Mouse (Mus musculus): ENCODE data around the gene Rhob.

Rhob gene

GRCm38 (mm10) chr12:8499871-8500596, at the start of gene Rhob:
Gene Rhob (minus strand): TSS chr12:8500009.
- peak; percentile 97 for DNase-seq (ENCODE audit: extremely low read depth, insufficient read length, low spot score)

DNA sequence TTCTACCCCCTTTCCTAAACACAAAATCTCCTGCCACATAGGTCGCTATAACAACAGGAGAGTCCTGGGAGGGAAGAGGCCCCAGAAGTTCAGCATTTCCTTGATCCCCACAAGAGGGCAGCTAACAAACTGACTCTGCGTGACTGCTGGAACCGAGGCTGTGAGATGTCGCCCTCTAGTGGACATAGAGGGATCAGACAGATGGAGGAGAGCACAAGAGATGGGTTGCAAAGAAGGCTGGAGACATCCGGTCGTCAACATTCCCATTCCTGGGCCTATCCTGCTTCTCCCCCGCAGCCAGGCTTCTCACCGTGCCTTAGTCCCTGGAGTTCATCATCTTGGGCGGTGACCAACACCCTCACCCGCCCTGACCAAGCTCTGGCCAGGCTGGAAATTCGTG, 47.5 kb upstream of the Rhob start:
- peak; percentile 75 for DNase-seq (ENCODE audit: extremely low read depth, insufficient read length, low spot score)

GRCm38 (mm10) chr12:8546801-8547200, 47.0 kb upstream of the Rhob start:
- DNase-seq (ENCODE audit: extremely low read depth, insufficient read length, low spot score), result no peak

DNA sequence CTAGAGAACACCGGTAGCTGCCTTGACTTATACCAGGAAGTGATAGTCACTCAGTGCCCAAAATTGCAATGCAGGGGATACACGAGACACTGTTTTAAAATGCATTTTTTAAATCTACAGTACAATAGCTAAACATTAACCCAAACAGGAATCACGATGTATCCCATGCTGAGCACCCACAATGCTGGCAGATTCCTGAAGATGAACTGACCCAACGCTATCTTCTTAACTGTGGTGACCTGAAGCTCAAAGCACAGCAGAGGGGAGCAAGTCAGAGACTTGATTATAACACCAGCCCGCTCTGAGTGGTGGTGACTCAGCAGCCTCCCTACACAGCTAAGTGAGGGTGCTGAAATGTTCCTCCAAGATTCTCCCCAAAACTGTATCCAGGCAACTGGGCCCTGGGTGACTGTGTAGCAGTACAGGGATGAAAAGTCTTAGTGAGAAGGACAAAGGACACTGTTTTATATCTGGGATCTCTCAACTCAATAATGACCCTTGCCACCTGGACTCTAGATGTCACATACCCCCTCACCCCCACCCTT, 45.3 kb upstream of the Rhob start:
- DNase-seq (ENCODE audit: extremely low read depth, insufficient read length, low spot score), result no peak

DNA sequence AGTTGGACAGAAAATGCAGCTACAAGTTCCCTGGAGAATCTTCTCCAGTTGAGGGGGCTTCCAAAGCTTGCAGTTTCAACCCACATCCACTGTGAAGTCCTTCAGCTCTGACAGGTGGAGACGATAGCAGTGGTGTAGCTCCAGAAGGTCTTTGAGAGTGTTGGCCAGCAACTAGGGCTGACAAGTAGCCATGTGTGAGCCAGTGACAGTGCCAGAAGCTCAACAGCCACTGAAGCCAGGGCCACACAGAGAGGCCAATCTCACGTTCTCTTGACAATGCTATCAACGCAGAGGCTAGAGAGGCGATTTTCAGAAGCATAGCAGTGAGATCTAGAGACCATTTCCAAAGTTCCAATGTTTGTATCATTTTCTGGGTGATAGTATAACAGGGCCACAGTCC, 42.6 kb upstream of the Rhob start:
- DNase-seq (ENCODE audit: extremely low read depth, insufficient read length, low spot score), result no peak

DNA sequence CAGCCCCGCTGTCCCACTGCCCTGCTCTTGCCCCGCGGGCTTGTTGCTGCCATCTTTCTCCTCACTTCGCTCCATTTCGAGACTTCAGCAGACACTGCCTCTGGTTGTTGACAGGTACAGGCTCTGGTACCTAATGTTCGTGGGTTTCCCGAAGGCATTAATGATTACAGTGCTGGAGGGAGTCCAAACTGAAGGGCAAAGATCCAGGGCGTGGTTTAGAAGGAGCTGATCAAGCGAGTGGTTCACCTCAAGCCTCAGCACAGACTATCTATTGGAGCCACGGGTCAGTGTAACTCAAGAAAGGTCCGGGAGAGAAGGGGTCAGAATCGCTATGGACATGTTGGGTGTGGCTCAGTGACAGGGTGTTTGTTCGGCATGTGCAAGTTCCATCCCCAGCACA, 39.7 kb upstream of the Rhob start:
- DNase-seq (ENCODE audit: extremely low read depth, insufficient read length, low spot score), result no peak

DNA sequence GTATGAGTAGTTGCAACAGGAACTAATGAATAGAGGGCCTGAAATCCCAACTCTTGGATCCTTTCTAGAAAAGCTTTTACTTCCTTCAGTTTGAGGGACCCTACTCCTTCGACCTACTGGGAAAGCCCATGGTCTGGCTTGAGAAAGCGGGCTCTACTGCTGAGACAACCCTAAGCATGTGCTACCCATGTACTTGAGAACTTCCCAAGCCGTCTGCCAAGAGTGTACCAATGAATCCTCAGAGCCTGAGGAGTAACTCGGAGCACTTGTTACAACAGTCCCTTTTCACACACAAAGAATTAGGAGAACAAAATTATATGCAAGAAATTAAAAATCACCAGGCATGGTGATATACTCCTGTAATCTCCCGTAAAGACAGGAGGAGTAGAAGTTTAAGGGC, 37.5 kb upstream of the Rhob start:
- no peak for DNase-seq (ENCODE audit: extremely low read depth, insufficient read length, low spot score)

- DNase-seq (ENCODE audit: extremely low read depth, insufficient read length, low spot score), result no peak
Observed at GRCm38 (mm10) chr12:8536221-8536965, 36.6 kb upstream of the Rhob start.

- DNase-seq (ENCODE audit: extremely low read depth, insufficient read length, low spot score), result no peak
Observed at GRCm38 (mm10) chr12:8535596-8535995, 35.8 kb upstream of the Rhob start.

GRCm38 (mm10) chr12:8534915-8535314, 35.1 kb upstream of the Rhob start:
- no peak for DNase-seq (ENCODE audit: extremely low read depth, insufficient read length, low spot score)

DNA sequence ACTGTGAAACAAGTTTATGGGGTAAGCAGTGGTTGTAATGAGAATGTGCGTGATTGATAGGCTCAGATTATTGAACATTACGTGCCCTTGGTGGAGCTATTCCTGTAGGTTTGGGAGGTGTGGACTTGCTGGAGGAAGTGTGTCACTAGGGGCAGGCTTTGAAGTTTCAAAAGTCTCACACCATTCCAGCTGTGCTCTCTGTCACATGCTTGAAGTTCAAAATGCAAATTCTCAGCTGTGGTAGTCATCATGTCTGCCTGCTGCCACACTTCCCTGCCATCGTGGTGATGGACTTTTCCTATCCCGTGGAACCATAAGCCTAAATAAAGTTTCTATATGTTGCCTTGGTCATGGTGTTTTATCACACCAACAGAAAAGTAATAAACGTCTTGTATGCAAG, 28.0 kb upstream of the Rhob start:
- no peak for DNase-seq (ENCODE audit: extremely low read depth, insufficient read length, low spot score)

DNA sequence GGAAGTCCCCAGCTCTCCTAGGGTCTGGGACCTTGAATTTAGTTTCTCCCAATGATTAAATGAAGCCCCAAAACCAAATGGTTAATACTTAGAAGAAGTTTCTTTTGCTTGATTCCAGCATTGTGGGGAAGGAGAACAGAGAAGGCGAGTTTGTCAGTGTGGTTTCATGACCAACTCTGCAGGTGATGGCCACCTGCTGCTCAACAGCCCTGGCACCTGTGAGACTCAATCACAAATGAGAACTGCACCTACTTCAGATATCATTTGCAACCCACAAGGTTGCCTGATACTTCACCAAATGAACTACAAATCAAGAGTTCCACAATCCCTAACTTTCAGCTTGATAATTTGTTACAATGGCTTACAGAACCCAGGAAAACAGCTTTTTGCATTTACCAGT, 27.4 kb upstream of the Rhob start:
- no peak for DNase-seq (ENCODE audit: extremely low read depth, insufficient read length, low spot score)

DNA sequence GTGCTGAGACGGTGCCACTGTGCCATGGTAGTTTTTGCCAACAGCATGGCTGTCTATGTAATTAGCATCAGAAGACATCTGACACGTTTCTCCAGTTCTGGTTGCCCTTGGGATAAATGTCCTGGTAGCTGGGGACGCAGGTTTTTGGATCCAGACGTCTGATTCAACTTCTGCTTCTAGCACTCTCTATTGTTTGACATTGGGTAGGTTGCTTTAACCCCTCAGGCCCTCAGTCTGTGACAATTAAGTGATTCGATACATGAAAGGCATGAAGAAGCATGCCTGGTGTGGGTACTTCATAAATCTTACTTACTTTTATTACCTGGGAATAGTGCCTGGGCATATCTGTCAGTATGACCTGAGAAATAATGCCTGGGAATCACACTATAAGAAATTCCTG, 24.3 kb upstream of the Rhob start:
- no peak for DNase-seq (ENCODE audit: extremely low read depth, insufficient read length, low spot score)

GRCm38 (mm10) chr12:8522711-8523110, 22.9 kb upstream of the Rhob start:
- DNase-seq (ENCODE audit: extremely low read depth, insufficient read length, low spot score), result no peak

- peak; percentile 73 for DNase-seq (ENCODE audit: extremely low read depth, insufficient read length, low spot score)
Observed at GRCm38 (mm10) chr12:8521375-8522047, 21.7 kb upstream of the Rhob start.

DNA sequence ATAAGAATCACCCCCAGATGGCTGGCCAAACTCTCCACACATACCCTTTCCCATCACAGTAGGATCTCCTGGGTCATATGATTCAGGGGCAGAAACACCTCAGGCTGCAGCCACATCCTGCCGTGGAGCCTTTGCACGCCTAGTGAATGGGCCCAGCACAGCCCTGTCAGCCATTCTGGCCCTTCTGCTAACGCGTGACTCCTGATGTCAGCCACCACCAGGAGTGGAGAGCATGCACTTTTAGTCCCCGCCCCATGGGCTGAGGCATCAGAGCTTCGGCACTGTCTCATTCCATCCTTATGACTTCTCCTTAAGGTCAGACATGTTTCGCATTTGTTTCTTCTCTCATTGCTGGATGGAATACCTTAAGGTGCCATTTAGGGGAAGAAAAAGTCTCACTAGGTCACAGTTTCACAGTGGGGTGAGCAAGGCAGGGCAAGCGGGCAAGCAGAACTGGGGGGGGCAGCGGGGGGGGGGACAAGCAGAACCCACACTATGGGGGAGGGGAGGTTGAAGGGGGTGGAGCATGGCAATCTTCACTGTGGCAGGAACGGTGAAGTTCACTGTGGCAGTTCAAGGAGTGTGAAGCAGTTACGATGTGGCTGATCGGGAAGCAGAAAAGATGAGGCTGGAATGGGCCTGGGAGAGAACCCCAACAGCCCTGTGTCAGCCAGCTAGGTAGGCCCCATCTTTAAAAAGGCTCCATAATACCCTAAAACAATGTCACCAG, 19.8 kb upstream of the Rhob start:
- peak; percentile 81 for DNase-seq (ENCODE audit: extremely low read depth, insufficient read length, low spot score)

DNA sequence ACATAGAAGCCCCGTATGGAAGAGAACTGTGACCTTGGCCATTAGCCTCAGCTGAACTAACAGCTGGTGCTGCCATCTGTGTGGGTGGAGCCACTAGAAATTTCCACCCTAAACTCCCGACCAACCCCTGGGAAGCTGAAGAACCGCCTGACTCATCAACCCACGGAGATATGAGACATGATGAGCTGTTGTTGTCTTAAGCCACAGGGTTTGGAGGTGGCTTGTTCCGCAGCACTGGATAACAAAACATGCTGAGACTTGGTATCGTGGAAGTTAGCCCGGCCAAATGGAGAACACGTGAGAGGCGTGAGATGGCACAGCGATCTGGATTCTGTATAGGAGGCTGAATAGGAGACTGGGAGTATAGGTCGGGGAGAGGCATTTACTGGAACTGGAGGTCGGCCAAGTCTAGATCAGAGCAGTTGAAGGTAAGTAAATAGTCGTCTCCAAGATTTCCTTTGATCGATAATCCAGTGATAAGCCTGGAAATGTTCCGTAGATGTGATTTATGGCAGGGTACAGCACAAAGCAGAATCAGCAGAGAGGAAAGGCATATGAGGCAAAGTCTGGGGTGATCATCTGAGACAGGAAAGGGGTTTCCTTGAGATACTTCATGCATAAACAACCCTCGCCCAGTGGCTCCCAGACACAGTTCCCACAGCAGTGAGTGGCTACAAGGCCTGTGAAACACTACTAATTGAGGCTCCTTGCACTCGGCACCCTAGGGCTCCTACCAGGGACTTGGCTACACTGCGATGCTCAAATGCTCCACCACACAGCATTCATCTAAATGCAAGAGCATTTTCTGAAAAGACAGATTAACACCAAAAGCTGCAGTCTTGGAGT, 11.5 kb upstream of the Rhob start:
- DNase-seq (ENCODE audit: extremely low read depth, insufficient read length, low spot score), result peak; percentile 61

GRCm38 (mm10) chr12:8510317-8510988, 10.6 kb upstream of the Rhob start:
- no peak for DNase-seq (ENCODE audit: extremely low read depth, insufficient read length, low spot score)

- DNase-seq (ENCODE audit: extremely low read depth, insufficient read length, low spot score), result peak; percentile 47
Observed at GRCm38 (mm10) chr12:8509693-8510092, 9.9 kb upstream of the Rhob start.
